Mouse (Mus musculus) testis, postnatal 10 days (tissue): ENCODE results near the gene Reep6.

Experiments used
- DNase-seq: peaks from one replicate; pipeline ENCODE4 v3.0.0; 2021; ENCODE audit warnings: low spot score

Gene Reep6

DNA sequence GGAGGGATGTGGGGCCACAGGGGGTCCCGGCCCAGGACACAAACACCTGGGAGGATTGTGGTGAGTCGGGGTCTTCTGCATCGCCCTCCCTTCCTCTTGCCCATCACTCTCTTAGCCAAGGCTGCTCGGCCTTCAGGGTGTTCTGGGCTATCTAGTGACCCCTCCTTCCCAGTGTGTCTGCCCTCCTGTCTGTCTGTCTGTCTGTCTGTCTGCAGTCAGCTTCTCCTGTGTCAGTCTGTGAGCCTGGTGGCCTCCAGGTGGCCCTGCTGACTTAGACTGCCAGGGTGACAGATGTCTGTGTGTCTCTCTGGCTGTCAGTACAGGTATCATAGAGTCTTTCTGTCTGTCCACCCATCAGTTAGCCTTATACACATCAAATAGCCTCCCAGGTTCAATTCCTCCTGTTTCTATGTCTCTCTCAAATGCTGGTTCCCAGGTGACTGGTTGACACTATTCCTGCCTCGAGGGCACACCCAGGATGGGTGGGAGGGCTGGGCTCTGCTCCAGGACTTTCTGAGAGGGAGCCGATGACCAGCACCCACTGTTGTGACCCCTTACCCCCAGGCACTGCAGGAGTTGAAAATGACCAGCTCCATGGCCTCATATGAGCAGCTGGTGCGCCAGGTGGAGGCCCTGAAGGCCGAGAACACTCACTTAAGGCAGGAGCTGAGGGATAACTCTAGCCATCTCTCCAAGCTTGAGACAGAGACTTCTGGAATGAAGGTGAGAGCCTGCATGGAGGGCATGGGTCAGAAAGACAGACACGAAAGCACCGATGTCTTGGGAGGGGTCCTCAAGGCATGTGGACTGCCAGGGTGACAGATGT, 28.3 kb upstream of the Reep6 start:
- DNase-seq, result no peak

DNA sequence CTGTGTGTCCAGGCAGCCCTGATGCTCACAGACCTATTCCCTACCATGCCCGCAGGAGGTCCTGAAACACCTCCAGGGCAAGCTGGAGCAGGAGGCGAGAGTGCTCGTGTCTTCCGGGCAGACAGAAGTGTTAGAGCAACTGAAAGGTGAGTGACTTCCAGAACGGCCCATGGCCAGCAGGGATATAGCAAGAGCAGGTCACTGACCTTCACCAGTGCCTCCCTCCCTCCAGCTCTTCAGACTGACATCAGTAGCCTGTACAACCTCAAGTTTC, 27.7 kb upstream of the Reep6 start:
- DNase-seq, result no peak

DNA sequence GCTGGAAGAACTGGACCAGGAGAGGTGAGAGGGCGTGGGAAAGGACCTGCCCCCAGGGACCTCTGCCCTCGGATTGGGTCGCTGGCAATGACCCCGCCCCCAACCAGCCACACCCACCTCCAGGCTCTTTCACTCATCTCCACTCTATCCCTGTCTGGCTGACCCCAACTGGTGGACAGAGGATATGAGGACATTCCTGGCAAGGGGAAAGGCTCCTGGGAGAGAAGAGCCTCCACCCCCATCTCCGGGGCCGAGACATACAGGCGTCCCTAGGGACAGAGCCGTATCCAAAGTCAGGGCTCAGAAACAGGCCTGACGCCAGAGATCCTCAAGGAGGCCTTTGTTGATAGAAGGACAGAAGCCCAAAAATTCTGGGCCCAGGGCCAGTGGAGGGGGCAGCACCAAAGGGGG, 27.3 kb upstream of the Reep6 start:
- DNase-seq, result peak; percentile 88

DNA sequence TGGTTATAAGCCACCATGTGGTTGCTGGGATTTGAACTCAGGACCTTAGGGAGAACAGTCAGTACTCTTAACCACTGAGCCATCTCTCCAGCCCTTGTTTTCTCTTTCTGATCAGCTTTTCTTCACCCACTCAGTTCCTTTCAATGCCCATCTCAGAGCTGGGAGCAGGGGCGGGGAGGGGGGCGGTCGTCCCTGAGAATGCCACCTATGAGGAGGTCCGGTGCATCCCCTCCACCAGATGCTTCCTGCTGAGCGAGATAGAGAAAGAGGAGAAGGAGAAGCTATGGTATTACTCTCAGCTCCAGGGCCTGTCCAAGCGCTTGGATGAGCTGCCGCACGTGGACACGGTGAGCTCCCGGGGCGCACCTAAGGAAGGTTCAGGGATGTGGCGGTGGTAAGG, 25.3 kb upstream of the Reep6 start:
- no peak for DNase-seq

DNA sequence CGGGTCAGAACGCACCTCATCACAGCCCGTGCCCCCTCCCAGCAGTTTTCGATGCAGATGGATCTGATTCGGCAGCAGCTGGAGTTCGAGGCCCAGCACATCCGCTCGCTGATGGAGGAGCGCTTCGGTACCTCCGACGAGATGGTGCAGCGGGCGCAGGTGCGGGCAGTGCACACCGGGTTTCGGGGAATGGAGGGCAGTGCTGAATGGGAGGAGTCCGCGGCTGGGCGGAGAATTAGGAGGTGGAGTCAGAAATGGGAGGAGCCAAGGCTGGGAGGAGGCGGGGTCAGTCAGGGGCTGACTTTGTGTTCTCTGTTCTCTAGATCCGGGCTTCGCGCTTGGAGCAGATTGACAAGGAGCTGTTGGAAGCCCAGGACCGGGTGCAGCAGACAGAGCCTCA, 24.9 kb upstream of the Reep6 start:
- peak; percentile 75 for DNase-seq

DNA sequence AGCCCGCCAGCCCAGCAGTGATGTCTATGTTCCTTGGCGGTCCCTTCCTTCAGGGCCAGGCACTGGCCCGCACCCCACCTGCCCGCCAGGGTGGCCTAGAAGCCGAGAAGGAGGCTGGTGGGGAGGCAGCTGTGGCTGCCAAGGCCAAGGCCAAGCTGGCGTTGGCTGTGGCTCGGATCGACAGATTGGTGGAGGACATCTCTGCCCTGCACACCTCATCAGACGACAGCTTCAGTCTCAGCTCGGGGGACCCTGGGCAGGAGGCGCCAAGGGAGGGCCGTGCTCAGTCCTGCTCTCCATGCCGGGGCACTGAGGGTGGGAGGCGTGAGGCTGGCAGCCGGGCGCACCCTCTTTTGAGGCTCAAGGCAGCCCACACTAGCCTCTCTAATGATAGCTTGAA, 18.2 kb upstream of the Reep6 start:
- DNase-seq, result no peak

DNA sequence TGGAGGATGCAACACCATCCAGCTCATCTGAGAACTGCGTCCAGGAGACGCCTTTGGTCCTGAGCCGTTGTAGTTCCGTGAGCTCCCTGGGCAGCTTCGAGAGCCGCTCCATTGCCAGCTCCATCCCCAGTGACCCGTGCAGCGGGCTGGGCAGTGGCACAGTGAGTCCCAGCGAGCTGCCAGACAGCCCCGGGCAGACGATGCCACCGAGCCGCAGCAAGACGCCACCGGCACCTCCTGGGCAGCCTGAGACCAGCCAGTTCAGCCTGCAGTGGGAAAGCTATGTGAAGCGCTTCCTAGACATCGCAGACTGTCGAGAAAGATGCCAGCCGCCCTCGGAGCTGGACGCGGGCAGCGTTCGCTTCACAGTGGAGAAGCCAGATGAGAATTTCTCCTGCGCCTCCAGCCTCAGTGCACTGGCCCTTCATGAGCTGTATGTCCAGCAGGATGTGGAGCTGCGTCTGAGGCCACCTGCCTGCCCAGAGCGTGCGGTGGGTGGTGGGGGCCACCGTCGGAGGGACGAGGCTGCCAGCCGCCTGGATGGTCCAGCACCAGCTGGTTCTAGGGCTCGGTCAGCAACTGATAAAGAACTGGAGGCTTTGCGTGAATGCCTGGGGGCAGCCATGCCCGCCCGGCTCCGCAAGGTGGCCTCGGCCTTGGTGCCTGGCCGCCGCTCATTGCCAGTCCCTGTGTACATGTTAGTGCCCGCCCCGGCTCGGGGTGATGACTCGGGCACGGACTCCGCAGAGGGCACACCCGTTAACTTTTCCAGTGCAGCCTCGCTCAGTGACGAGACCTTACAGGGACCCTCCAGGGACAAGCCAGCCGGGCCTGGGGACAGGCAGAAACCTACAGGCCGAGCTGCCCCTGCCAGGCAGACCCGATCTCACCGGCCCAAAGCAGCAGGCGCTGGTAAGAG, 16.9 kb upstream of the Reep6 start:
- no peak for DNase-seq

DNA sequence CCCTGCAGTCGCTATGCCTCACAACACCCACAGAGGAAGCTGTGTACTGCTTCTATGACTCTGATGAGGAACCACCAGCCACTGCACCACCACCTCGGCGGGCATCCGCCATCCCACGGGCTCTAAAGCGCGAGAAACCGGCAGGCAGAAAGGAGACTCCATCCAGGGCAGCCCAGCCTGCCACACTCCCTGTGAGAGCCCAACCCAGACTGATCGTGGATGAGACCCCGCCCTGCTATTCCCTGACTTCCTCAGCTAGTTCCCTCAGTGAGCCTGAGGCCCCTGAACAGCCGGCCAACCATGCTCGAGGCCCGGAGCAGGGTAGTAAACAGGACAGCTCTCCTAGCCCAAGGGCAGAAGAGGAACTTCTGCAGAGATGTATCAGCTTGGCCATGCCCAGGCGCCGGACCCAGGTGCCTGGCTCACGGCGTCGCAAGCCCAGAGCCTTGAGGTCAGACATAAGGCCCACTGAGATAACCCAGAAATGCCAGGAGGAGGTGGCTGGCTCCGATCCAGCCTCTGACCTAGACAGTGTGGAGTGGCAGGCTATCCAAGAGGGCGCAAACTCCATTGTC, 16.0 kb upstream of the Reep6 start:
- DNase-seq, result no peak

DNA sequence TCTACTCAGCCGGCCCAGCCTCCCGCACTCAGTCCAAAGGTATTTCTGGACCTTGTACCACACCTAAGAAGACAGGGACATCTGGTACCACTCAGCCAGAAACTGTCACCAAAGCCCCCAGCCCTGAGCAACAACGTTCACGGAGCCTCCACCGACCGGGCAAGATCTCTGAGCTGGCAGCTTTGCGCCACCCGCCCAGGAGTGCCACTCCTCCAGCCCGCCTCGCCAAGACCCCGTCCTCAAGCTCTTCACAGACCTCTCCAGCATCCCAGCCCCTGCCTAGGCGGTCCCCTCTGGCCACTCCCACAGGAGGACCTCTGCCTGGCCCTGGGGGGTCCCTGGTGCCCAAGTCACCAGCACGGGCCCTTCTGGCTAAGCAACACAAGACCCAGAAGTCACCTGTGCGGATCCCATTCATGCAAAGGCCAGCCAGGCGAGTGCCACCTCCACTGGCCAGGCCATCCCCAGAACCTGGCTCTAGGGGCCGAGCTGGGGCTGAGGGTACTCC, 15.2 kb upstream of the Reep6 start:
- DNase-seq, result no peak

DNA sequence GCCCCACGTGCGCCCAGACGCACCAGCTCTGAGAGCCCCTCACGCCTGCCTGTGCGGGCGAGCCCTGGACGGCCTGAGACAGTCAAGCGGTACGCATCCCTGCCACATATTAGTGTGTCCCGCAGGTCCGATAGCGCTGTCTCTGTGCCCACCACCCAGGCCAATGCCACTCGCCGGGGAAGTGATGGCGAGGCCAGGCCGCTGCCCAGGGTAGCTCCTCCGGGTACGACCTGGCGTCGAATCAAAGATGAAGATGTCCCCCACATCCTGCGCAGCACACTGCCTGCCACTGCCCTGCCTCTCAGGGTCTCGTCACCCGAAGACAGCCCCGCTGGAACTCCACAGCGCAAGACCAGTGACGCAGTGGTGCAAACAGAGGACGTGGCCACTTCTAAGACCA, 14.4 kb upstream of the Reep6 start:
- no peak for DNase-seq

DNA sequence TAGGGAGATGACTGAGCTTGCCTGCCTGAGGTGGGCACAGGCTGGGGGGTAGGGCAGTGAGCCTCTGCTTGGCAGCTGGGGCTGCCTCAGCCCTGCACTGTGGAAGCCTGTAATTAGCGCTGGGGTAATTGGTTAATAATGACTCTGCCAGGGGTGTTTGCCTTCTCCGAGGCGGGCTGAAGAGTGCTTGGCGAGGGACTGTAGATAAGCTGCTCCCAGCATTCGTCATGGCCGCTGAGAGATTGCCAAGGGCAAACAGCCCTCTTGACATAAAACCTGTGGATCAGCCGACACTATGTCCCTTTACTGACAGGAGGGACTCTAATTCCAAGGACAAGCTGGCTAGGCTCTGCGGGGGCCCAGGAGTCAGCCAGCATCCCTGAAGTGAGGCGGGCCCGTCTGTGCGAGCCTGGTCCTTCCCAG, 13.4 kb upstream of the Reep6 start:
- DNase-seq, result no peak

DNA sequence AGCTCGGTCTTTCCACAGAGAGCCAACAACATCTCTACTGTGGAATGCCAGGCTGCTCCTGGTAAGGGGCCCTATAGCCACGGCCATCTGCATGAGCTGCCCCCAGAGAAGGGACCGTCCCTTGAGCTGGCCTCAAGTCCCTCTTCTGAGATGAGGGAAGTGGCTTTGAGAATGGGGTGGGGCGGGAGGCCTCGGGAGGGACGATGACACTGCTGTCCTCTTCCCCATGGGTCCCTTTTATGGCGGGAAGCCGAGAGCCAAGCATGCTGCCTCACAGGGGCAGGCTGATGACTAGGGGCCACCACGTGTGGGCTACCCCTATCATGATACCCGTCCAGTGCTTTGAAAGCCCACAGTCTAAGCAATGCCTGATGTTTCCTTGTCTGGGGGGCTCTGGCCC, 12.7 kb upstream of the Reep6 start:
- no peak for DNase-seq

DNA sequence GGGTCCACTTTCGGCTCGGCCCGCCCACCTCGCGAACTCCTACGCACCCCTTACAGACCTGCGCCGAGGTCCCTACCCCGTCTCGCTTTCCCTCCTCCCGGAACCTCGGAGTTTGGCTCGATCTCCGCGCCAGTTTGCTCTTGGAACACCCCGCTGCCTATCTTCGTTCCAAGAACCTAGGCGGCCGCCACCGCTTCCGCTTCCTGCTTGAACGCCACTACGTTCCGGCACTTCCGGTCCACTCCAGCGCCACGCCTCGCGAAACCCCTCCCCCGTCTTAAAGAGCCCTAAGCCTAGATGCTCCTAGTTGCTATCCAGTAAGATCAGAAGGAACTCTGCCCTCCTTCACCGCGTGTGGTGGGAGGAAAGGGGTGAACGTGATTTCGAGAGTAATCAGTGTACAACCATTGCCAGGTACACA, 9.4 kb upstream of the Reep6 start, which contains the start of gene 2310011J03Rik:
Gene 2310011J03Rik, minus strand, starts transcription at position 198 of the 421 bp plus-strand sequence.
- peak; percentile 92 for DNase-seq

DNA sequence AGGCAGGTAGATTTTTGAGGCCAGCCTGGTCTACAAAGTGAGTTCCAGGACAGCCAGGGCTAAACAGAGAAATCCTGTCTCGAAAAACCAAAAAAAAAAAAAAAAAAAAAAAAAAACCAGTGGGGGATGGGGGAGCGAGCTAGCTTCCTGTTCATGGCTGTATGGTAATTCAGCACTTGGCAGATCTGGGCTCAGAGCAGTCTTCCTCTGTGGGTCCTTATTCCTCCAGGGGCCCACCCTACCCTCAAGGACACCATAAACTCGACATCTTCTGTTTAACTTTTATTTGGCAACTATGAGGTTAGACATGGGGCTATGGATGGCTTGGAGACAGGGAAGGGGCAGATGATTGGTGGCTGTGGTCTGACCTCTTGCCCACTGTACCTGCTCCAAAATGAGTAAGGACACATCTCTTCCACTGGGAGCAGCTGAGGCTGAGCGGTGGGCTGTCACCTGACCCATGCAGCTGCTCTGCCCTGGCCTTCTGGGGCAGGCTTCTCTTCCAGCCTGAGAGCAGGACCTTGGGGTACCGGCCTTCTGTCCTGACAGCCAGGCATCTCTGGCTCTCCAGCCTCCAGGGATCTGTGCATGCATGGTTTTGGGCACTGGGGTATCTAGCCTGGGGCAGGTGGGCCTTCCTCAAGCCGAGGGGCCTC, 8.6 kb upstream of the Reep6 start:
- DNase-seq, result no peak

DNA sequence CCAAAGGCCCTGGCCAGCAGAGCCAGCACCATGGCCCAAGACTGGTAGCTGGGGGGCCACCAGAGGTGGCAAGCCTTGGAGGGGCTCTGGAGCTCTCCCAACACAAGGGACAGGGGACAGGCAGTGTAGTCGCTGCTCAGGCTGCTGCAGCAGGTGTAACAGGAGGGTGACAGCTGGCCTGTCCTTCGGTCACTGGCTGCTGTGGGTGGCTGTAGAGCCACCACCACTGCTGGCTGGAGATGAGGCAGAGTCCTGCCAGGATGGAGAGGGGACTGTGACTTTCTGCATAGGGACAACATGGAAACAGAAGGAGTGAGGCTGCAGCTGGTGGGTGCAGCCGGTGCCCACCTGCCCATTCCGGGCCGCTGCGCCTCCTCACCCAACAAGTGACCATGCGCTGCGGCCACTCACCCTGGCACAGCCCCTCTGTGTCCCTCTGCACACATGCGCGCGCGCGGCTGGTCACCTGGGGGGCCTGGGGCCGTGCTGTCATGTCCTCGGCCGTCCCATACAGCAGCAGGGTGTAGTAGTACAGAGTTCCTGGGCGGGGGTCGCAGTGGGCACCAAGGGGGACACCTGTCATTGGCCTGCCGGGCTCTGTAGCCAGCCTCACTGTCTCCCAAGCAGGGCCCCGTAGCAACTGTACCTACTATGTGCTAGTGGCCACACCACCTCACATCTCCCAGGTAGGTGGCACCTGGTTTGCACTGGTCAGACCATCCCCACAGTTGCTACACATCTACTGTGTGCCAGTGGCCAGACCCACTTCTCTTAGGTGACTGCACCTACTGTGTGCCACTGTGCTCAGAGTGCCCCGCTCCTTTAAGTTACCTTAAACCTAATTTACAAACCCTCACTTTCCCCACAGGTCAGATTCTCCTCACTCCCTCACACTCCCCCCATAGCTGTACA, 7.8 kb upstream of the Reep6 start:
- no peak for DNase-seq

DNA sequence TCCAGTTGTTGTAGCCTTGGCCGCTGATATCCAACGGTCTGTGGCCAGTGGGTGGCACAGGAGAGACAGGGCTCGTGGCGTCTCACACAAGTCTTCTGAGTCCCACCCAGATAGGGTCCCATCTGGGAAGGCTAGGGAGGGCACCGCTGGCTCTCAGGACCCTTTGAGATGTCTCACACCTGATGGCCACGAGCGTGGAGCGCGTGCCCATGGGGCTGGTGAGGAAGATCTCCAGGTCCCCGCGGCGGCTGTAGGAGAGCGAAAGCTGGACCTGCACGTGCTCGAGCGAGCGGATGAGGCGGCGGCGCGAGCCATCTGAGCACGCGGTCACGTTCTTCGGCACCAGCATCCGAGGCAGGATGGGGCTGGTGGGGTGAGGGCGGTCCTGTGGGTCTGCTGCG, 6.9 kb upstream of the Reep6 start:
- DNase-seq, result no peak

DNA sequence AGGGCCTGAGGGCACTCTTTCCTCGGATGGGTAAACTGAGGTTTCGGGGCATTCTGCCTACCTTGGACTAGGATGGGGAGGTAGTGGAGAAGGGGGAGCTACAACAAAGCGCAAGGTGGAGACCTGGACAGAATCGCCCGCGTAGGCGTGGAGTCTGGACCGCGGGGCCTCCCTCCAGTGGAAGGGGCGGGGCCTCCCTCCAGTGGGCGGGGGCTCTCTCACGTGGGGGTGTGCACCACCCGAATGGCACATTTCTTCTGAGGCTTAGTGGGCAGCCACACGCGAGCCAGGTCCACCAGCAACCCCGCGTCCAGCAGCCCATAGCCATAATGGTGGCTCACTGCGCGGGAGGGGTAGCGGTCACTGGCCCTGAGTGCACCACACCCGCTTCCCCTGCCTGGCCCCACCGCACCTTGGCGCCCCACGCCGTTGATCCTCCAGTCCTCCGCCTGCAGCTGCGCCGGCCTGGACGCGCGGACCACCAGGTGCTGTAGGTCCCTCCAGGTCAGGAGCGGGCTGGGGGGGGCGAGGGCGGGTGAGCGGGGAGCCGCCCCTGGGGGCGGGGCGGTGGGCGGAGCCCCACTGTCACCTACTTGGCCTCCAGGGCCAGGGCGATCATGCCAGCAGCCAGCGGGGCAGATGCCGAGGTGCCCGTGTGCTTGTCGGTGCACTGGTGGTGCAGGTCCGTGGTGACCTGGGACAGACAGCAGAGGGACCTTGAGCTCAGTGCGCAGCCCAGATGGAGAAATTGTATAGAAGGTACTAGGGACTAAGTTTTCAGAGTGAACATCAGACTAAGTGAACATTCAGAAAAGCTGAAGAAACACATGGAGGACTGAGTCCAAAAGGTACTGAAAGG, 6.3 kb upstream of the Reep6 start:
- DNase-seq, result peak; percentile 89

DNA sequence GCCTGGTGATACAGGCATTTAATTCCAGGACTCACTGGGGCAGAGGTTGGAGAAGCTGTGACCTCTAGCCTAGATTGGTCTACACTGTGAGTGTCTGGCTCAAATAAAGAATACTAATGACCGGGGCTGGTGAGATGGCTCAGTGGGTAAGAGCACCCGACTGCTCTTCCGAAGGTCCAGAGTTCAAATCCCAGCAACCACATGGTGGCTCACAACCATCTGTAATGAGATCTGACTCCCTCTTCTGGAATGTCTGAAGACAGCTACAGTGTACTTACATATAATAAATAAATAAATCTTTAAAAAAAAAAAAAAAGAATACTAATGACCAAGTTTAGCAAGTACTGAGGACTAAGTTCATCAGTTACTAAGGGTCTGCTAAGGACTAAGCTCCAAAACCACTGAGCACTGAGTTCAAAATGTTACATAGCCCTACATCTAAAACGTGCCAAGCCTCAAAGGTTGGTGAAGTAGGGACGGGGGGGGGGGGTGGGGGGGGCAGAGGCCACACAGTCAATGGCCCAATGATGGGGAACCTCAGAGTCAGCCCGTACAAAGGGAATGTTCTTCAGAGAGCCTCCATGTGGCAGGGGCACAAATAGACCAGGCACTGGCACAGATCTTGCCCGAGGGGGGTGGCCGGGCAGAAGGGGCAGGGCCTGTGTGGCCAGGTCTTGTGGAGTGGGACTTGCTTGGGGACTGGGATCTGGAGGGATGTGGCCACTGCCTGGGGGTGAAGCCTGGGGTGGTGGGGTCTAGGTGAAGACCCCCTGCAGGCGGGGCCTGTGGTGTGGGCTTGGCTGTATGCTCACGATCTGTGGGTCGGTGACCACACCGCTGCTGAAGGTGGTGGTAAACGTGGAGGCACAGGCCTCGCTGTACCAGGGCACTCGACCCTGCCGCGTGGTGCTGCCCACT, 5.4 kb upstream of the Reep6 start:
- DNase-seq, result no peak

DNA sequence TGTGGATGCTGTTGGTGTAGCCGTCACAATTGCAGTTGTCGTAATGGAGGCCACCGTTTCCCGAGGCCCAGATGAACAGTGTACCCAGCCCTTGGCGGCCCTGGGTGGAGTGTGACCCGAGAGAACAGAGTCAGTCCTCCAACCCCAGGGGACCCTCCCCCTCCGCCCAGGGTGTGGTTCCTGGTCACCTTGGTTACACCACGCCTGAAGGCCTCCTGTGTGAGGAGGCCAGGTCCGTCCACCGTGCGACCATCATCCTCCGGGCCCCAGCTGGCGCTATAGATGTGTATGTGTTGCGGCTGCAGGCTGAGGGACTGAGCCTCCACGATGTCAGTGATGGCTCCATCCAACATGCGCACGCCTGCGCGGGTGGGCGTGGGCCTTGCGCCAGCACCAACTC, 4.7 kb upstream of the Reep6 start:
- no peak for DNase-seq
